Mouse (Mus musculus) layer of hippocampus, postnatal 36 days (tissue): ENCODE data around the gene Exoc1. TPM values are rescaled to one million over a fixed set of nuclear protein-coding genes. Genes with fewer than 3 reads are reported as not detected.

Experiments
- DNase-seq, 2 experiments: peaks; one replicate each; pipeline ENCODE4 v3.0.0; 2022
- total RNA-seq, 2 experiments: library from RNA; stranded (reverse); gene quantifications; 2 replicates each; pipeline ENCODE4 v1.2.3; 2021

Gene Exoc1
- total RNA-seq, 2 experiments from 2014 or later: 55.9 to 57.4 TPM

DNA sequence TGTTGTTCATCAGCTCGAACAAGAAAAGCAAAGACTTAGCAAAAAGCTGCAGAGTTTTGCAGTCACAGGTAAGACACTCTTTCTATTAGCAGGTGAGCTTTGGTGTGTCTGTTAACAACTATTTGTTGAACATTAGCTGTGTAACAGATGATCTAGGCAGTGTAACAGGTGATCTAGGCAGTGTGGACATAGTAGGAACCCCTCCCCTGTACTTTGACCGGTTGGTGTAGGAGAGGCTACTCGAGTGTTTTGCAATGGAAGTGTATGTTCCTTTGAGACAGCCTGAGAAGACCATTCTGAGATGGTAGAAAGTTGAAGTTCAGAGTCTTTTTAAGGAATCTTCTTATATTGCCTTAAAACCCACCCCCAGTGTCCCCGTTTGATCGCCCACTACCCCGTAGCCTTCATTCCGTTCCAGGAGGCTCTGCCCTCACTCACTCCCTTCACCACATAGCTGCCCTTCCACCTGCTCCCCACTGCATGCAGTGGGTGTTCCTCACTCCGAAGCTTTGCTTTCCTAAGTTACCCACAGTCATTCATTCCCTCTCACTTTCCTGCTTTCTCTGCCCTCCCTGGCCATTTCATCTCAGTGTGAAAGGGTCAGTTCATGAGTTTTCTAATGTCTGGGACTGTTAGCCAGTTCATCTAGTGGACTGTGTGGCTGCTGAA is 80.7 kb downstream of the Exoc1 start:
- DNase-seq: no peak

DNA sequence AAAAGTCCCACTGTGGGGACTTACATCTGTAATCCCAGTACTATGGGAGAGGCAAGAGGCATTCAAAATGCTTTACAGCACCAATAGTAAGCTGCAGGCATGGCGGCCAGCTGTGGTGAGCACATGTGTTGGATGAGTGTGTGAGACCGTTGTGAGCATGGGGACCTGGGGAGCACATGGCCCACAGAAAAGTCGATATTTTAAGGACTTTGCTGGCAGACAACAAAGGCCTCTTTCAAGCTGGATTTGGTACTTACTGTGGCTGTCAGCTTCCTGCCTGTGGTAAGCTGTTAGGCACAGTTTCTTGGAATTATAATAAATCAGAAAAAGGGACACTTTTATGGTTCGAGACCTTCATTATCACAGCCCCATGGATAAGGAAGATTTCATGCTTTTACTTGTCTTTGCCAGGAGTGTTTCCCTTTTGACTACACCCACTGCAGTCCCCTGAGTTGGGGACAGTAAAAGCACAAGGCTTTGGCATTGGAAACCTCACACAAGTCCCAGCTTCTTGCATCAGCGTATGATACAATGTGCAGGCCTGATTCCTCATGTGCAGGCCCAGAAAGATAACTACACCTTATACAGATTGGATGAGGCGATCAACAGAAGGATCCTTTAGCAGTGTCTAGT is 83.9 kb downstream of the Exoc1 start:
- no peak for DNase-seq

- no peak for DNase-seq
These were observed 86.2 kb downstream of the Exoc1 start for GRCm38 (mm10) chr5:76615276-76615675.

GRCm38 (mm10) chr5:76616196-76616747 is 87.2 kb downstream of the Exoc1 start:
- DNase-seq: no peak

- DNase-seq: peak in 1 of 2 experiments; percentile 24
These were observed 89.6 kb downstream of the Exoc1 start for GRCm38 (mm10) chr5:76618750-76619149.

Other genes with a start within 250 kb of the Exoc1 start
- 10 to 100 TPM; 49.8 to 54.8 TPM for gene Clock, start 224.5 kb upstream of the Exoc1 start, total RNA-seq
- not detected for gene Pdcl2, start 198.2 kb upstream of the Exoc1 start, total RNA-seq
- not detected for gene Nmu, start 165.5 kb upstream of the Exoc1 start, total RNA-seq
- gene Gm7271, start 45.3 kb upstream of the Exoc1 start, total RNA-seq: not detected
- 1 to 10 TPM; 6.4 to 7.2 TPM for gene Cep135, start 59.4 kb downstream of the Exoc1 start, total RNA-seq
- gene C530008M17Rik, start 127.2 kb downstream of the Exoc1 start, total RNA-seq: 10 to 100 TPM; 90.0 to 90.5 TPM